Mouse (Mus musculus) kidney, adult 18-20 months (tissue): ENCODE measurements around the gene Usp18.

Source experiments
- DNase-seq: peaks from one replicate; pipeline ENCODE4 v3.0.0; 2021

The Usp18 gene

DNA sequence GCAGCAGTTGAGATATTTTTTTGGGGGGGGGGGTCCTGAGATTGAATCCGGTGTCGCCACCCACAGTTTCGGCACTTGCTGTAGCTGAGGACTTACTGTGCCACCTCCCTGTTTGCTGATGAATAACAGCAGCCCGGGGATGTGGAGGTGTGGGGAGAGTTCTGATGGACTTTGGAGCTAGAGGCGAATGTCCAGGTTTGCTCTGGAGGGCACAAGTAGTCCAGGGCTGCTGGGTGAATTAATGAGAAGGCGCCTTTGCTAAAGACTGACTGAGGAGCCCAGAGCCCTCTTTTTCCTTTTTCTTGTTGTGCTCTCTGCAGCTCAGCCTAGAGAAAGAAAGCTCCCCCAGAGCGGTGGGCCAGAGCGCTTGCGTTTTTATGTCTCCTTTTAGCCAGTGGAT lies 58.9 kb downstream of the Usp18 start:
- DNase-seq: peak; percentile 74

DNA sequence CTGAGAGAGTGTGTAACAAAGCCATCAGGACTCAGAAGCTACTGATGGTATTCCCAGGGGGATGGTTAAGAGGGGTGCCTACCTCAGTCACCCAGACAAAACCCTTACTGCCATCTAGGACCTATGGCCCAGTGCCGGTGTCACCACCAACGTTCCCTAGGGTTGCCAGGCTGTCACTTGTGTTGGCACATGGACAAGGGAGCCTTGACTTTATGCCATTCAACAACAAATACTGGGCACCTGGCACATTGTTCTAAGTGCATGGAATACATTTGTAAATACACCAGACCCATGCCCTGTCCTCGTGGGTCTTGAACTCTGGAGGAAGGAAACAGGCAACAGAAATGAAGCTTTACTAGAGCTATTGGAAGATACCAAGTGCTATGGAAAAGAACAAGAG lies 59.9 kb downstream of the Usp18 start:
- no peak for DNase-seq

DNA sequence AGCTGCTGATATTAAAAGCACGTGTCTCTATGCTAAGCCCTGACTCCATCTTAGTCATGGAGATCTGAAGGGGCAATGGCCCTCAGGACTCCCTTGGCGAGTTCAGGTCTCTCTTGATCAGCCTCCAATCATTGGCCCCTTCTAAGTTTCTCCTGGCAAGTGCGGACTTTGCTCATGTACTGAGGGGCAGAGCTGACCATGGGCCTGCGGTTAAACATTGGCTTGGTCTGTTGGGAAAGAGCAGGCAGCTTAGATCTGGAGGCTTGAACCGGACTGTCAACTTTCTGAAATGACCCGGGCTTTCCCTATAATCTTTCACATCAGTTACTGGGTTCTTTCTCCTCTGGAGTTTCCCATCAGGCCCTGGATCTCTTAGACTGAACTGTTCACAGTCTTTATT lies 65.3 kb downstream of the Usp18 start:
- peak; percentile 69 for DNase-seq

DNA sequence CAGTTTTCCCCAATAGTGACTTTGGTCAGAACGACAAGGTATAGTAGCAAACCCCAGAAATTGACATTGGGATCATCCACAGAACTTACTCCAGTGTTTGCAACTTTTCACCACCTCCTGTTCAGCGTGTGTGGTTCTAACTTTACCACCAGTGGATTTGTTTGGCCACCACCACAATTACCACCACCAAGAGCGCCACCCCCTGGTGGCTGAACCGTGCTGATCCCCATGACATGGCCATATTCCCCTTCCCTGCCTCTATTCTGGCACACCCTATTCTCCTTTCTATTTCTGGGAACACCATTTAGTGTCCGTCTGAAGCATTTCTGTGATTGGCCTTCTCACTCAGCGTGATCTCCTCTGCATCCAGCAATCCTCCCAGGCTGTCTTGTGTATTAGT lies 73.4 kb downstream of the Usp18 start:
- DNase-seq: no peak
